Mouse (Mus musculus): ENCODE measurements around the gene Mettl22. TPM values are rescaled to one million over a fixed set of nuclear protein-coding genes. Genes with fewer than 3 reads are reported as not detected.

Gene Mettl22
- polyA plus RNA-seq (2014; fragmentation: Illumina TruSeq; extraction: RNeasy Lipid Tissue Mini Kit (QIAGEN cat#74804); ENCODE audit: low replicate concordance) = 0.48 TPM

DNA sequence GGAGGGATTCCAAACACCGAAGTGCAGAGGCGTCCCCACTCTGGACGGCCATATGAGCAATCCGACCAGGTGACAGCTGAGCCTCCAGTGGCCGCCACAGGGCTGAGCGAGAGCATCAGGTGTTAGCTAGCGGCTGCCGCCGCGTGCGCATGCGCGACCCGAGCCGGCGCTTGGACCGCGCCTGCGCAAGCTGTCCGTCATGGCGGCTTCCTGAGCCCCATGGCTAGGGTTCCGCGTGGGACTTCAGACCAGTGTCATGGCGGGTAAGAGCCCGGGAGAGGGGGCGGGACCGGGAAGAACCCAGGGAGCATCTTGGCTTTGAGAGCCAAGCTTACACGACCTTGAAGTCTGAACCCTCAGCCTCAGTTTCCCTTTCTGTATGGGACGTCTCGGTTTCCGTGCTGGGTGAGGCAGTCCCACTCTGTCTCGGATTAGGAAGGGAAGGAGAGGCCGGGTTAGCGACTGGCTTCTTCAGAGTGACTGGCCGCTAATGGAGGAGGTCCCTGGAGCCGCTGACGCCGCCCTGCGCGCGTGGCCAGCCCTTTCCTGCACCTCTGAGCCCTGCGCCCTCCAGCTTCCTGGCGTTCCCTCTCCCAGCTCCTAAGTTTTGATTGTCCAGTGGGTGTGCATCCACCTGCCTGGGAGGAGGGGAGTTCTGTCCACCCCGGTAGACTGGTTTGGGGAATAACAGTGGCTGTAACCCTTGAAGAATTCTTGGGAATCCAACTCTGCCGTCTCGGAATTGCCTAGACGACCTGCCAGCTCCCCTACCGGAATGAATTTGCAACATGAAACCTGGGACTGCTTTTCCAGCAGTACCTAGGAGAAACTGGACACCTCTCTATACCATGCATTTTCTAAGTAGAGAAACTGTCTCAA is at the start of gene Mettl22:
Mettl22 (plus strand) TSS at position 186 of the 879 bp plus-strand sequence.

GRCm38 (mm10) chr16:8424971-8425330 is 45.6 kb upstream of the Mettl22 start, which contains the start of gene Tmem114:
Tmem114 (minus strand) TSS chr16:8425136.

GRCm38 (mm10) chr16:8513236-8513906 is 42.8 kb downstream of the Mettl22 start, which contains the start of gene Abat:
Abat (plus strand) TSS chr16:8513429.

Other genes with a start within 250 kb of the Mettl22 start
- not detected for gene Tmem114, start 45.7 kb upstream of the Mettl22 start, polyA plus RNA-seq (2014; fragmentation: Illumina TruSeq; extraction: RNeasy Lipid Tissue Mini Kit (QIAGEN cat#74804); ENCODE audit: low replicate concordance)
- gene Abat, start 42.6 kb downstream of the Mettl22 start, polyA plus RNA-seq (2014; fragmentation: Illumina TruSeq; extraction: RNeasy Lipid Tissue Mini Kit (QIAGEN cat#74804); ENCODE audit: low replicate concordance) = 38.1 TPM
- gene Pmm2, start 166.9 kb downstream of the Mettl22 start, polyA plus RNA-seq (2014; fragmentation: Illumina TruSeq; extraction: RNeasy Lipid Tissue Mini Kit (QIAGEN cat#74804); ENCODE audit: low replicate concordance) = 440 TPM
- 6.7 TPM for gene Tmem186, start 166.9 kb downstream of the Mettl22 start, polyA plus RNA-seq (2014; fragmentation: Illumina TruSeq; extraction: RNeasy Lipid Tissue Mini Kit (QIAGEN cat#74804); ENCODE audit: low replicate concordance)
- gene Carhsp1, start 201.4 kb downstream of the Mettl22 start, polyA plus RNA-seq (2014; fragmentation: Illumina TruSeq; extraction: RNeasy Lipid Tissue Mini Kit (QIAGEN cat#74804); ENCODE audit: low replicate concordance) = 9.1 TPM
- not detected for gene Gm5767, start 210.0 kb downstream of the Mettl22 start, polyA plus RNA-seq (2014; fragmentation: Illumina TruSeq; extraction: RNeasy Lipid Tissue Mini Kit (QIAGEN cat#74804); ENCODE audit: low replicate concordance)

Measured in small intestine, adult 10 weeks (tissue).